Mouse (Mus musculus) megakaryocyte, embryonic 14.5 days (primary cell): Measurements from ENCODE around the gene Mrpl4. TPM values are rescaled to one million over a fixed set of nuclear protein-coding genes. Genes with fewer than 3 reads are reported as not detected.

Experiments
- H3K27me3 ChIP-seq: replicated peaks from 2 replicates; pipeline ENCODE3; 2012; ENCODE audit warnings: inconsistent platforms
- H3K36me3 ChIP-seq: replicated peaks from 2 replicates; pipeline ENCODE3; 2012; ENCODE audit warnings: low read length, inconsistent platforms, mixed read lengths
- H3K4me1 ChIP-seq: 2 replicates; pipeline ENCODE4 v1.6.1; 2012; ENCODE audit warnings: inconsistent platforms
- H3K4me3 ChIP-seq: replicated peaks from 2 replicates; pipeline ENCODE3; 2012; ENCODE audit warnings: moderate library complexity, mild to moderate bottlenecking, inconsistent platforms
- H3K9me3 ChIP-seq: 2 replicates; pipeline ENCODE4 v1.6.1; 2012; ENCODE audit warnings: inconsistent platforms
- FLI1 ChIP-seq: IDR thresholded peaks from 2 replicates; pipeline ENCODE4 v1.6.1; 2012; ENCODE audit warnings: low read length, inconsistent platforms, mixed read lengths
- GATA1 ChIP-seq: IDR thresholded peaks from 3 replicates; pipeline ENCODE4 v1.6.1; 2012; ENCODE audit warnings: mixed read lengths, low read length, inconsistent platforms, borderline replicate concordance
- polyA plus RNA-seq: library from polyadenylated mRNA; stranded (reverse); fragments of >175 nt; gene quantifications from 2 replicates; pipeline ENCODE4 v1.2.3, GENCODE M21; 2012; ENCODE audit warnings: low replicate concordance; ENCODE audit not compliant: insufficient read depth

Gene Mrpl4
- polyA plus RNA-seq, 1 experiment: 63.4 TPM

GRCm38 (mm10) chr9:21016331-21017176 is 14.0 kb downstream of the Mrpl4 start:
- TF ChIP-seq FLI1 (no peak), GATA1 (no peak)
- Histone ChIP-seq H3K4me1 (peaks cover 55% of the 10 kb centered on the region), H3K4me3 (peak overlapping the region; percentile 93), H3K36me3 (peaks cover 16% of the 10 kb centered on the region), H3K27me3 (peaks cover 50% of the 10 kb centered on the region), H3K9me3 (no peaks in the 10 kb centered on the region)

GRCm38 (mm10) chr9:21017177-21017575 is 14.6 kb downstream of the Mrpl4 start:
- H3K27me3 ChIP-seq: peaks cover 56% of the 10 kb centered on the region
- H3K9me3 ChIP-seq: no peaks in the 10 kb centered on the region
- peak overlapping the region; percentile 93 for H3K4me3 ChIP-seq
- peaks cover 16% of the 10 kb centered on the region for H3K36me3 ChIP-seq
- H3K4me1 ChIP-seq: peaks cover 54% of the 10 kb centered on the region
- no peak for TF ChIP-seq GATA1
- no peak for TF ChIP-seq FLI1

GRCm38 (mm10) chr9:21018600-21018999 is 16.1 kb downstream of the Mrpl4 start:
- H3K27me3 ChIP-seq: peaks cover 60% of the 10 kb centered on the region
- TF ChIP-seq GATA1: no peak
- no peak for TF ChIP-seq FLI1
- H3K4me1 ChIP-seq: peaks cover 49% of the 10 kb centered on the region
- H3K9me3 ChIP-seq: no peaks in the 10 kb centered on the region
- peaks cover 16% of the 10 kb centered on the region for H3K36me3 ChIP-seq
- H3K4me3 ChIP-seq: peak overlapping the region; percentile 73

GRCm38 (mm10) chr9:21021363-21021762 is 18.8 kb downstream of the Mrpl4 start:
- Histone ChIP-seq H3K9me3 (no peaks in the 10 kb centered on the region), H3K36me3 (peaks cover 24% of the 10 kb centered on the region), H3K4me3 (no peak overlapping the region), H3K4me1 (peaks cover 25% of the 10 kb centered on the region), H3K27me3 (peaks cover 50% of the 10 kb centered on the region)
- no peak for TF ChIP-seq FLI1
- TF ChIP-seq GATA1: no peak

GRCm38 (mm10) chr9:21022288-21022687 is 19.8 kb downstream of the Mrpl4 start:
- TF ChIP-seq FLI1 (no peak), GATA1 (no peak)
- Histone ChIP-seq H3K9me3 (no peaks in the 10 kb centered on the region), H3K4me3 (peak overlapping the region; percentile 48), H3K4me1 (peaks cover 19% of the 10 kb centered on the region), H3K27me3 (peaks cover 50% of the 10 kb centered on the region), H3K36me3 (peaks cover 32% of the 10 kb centered on the region)

- Histone ChIP-seq H3K4me1 (peaks cover 19% of the 10 kb centered on the region), H3K27me3 (peaks cover 48% of the 10 kb centered on the region), H3K36me3 (peaks cover 35% of the 10 kb centered on the region), H3K9me3 (no peaks in the 10 kb centered on the region), H3K4me3 (no peak overlapping the region)
- TF ChIP-seq GATA1: no peak
- no peak for TF ChIP-seq FLI1
Observed at GRCm38 (mm10) chr9:21022726-21023125, 20.2 kb downstream of the Mrpl4 start.

GRCm38 (mm10) chr9:21025258-21025810 is 22.8 kb downstream of the Mrpl4 start:
- Histone ChIP-seq H3K36me3 (peaks cover 31% of the 10 kb centered on the region), H3K4me3 (no peak overlapping the region), H3K9me3 (no peaks in the 10 kb centered on the region), H3K27me3 (peaks cover 42% of the 10 kb centered on the region), H3K4me1 (peaks cover 42% of the 10 kb centered on the region)
- no peak for TF ChIP-seq GATA1
- no peak for TF ChIP-seq FLI1

GRCm38 (mm10) chr9:21026849-21027248 is 24.3 kb downstream of the Mrpl4 start:
- Histone ChIP-seq H3K4me1 (peaks cover 53% of the 10 kb centered on the region), H3K36me3 (peaks cover 25% of the 10 kb centered on the region)
- TF ChIP-seq GATA1: no peak
- TF ChIP-seq FLI1: no peak

GRCm38 (mm10) chr9:21027774-21028290 is 25.3 kb downstream of the Mrpl4 start:
- Histone ChIP-seq H3K27me3 (peaks cover 37% of the 10 kb centered on the region), H3K4me3 (peak overlapping the region; percentile 24), H3K36me3 (peaks cover 25% of the 10 kb centered on the region), H3K9me3 (no peaks in the 10 kb centered on the region), H3K4me1 (peaks cover 59% of the 10 kb centered on the region)
- no peak for TF ChIP-seq FLI1
- no peak for TF ChIP-seq GATA1

More at GRCm38 (mm10) chr9:21026849-21027248, 24.3 kb downstream of the Mrpl4 start:
- Histone ChIP-seq H3K27me3 (peaks cover 34% of the 10 kb centered on the region), H3K4me3 (no peak overlapping the region), H3K9me3 (no peaks in the 10 kb centered on the region)
